32 mouse cellular contexts compared by ENCODE assay signal in genomic region chr10:24888343-24888742, GRCm38 (mm10). TPM values are rescaled to one million over a fixed set of nuclear protein-coding genes. Genes with fewer than 3 reads are reported as not detected.
DNase-seq lines count a peak whose midpoint lies in the region; ATAC-seq and TF ChIP-seq lines count a peak whose summit lies in the region.
"Had no signal": no experiment of that assay in that cellular context is flagged by ENCODE, and none has a peak within 500 bp of the region (broad histone marks: within the 10 kb centered on the region; RNA-seq: fewer than 3 reads in every experiment).

No protein-coding gene starts in this region.

- 57% methylated on average over 7 of the region's 7 CpGs for WGBS in cerebellum, adult 2 months

- H3K4me3 ChIP-seq in cerebellum, adult 2 months (replicated peaks; ENCODE audit: insufficient read depth, low read depth, low read length) = no peak overlapping the region
- H3K4me3 ChIP-seq: embryonic facial prominence, embryonic 10.5 days; embryonic facial prominence, embryonic 13.5 days; erythroblast, embryonic 14.5 days; forebrain, embryonic 12.5 days; forebrain, embryonic 15.5 days; heart, embryonic 13.5 days had no signal

- no peak for TF ChIP-seq CTCF in cerebellum, adult 2 months (IDR thresholded peaks at IDR 0.05; ENCODE audit: borderline replicate concordance, insufficient read depth, low read depth, low read length)

- H3K4me1 ChIP-seq in cerebellum, adult 2 months (ENCODE audit: control insufficient read depth, insufficient read depth, low read length) = peaks cover 3% of the 10 kb centered on the region
- H3K4me1 ChIP-seq: embryonic facial prominence, embryonic 10.5 days; embryonic facial prominence, embryonic 13.5 days; forebrain, embryonic 12.5 days; forebrain, embryonic 15.5 days had no signal

- H3K27ac ChIP-seq in cerebellum, adult 2 months (ENCODE audit: insufficient read depth, low read length) = peak overlapping the region; percentile 25; the same call in 1 of the 2 replicates
- H3K27ac ChIP-seq: embryonic facial prominence, embryonic 10.5 days; embryonic facial prominence, embryonic 13.5 days; forebrain, embryonic 12.5 days; forebrain, embryonic 15.5 days; heart, embryonic 13.5 days; hindbrain, embryonic 14.5 days; hindbrain, postnatal 0 days had no signal

- no peak for ATAC-seq in megakaryocyte, adult 5-6 weeks (ENCODE audit: poor library complexity, severe bottlenecking)
- ATAC-seq: forebrain, embryonic 15.5 days; hindbrain, postnatal 0 days; inflammation-experienced regulatory T-cells, adult 6 months; intestine, embryonic 16.5 days; Patski had no signal

- peak; percentile 49 for DNase-seq in cerebellum, adult 11 months
- DNase-seq in cerebellum, postnatal 14 days = no peak
- DNase-seq in brain, adult 2 months (ENCODE audit: low read depth, low spot score) = peak; percentile 87
- peak; percentile 58 to 75 for DNase-seq in cerebellum, adult 2 months
- DNase-seq in cerebellum, adult 9-11 months = peak; percentile 82
- no peak for DNase-seq in kidney, adult 8-10 months
- DNase-seq in layer of hippocampus, postnatal 25 days (ENCODE audit: extremely low spot score in 1 of 2, low spot score in 1 of 2) = no peak
- DNase-seq: adrenal gland, postnatal 10 days; adrenal gland, postnatal 36 days; B cell, adult 2 months; embryo, embryonic 11 days; gastrocnemius, postnatal 10 days; gastrocnemius, postnatal 36 days; heart, adult 18-20 months; heart, postnatal 14 days; heart, postnatal 4 days; kidney, adult 18-20 months had no signal

- TF ChIP-seq POLR2A in cerebellum, adult 2 months (IDR thresholded peaks at IDR 0.05; ENCODE audit: borderline replicate concordance, insufficient read depth, low read length) = no peak

- H3K27me3 ChIP-seq in cerebellum, adult 2 months (ENCODE audit: control insufficient read depth, insufficient read depth, low read length) = no peaks in the 10 kb centered on the region
- H3K27me3 ChIP-seq: CH12.LX; embryonic facial prominence, embryonic 13.5 days; forebrain, embryonic 12.5 days; forebrain, embryonic 15.5 days; heart, embryonic 13.5 days; Patski had no signal

RNA-seq across cellular contexts. Expression of gene Med23, which starts 18.6 kb away (rescaled TPM):
- 32.1 and 34.1 TPM in 2 replicates for polyA plus RNA-seq in cerebellum, adult 2 months (2012; rRNA removed)
- 10 to 100 TPM; 31.9 to 42.9 TPM for total RNA-seq in layer of hippocampus, postnatal 25 days (2021)
- 11.6 and 12.1 TPM in 2 replicates for total RNA-seq in megakaryocyte, adult 5-6 weeks (2015)
- 24.2 and 24.8 TPM in 2 replicates for total RNA-seq in megakaryocyte, adult 5-6 weeks (2017)

RNA-seq across cellular contexts. Expression of gene Arg1, which starts 38.9 kb away (rescaled TPM):
- polyA plus RNA-seq in cerebellum, adult 2 months (2012; rRNA removed) = 0.82 and 1.00 TPM in 2 replicates
- total RNA-seq in layer of hippocampus, postnatal 25 days (2021) = under 1 TPM in 1 of 2 experiments, not detected in 1; 0.17 TPM
- total RNA-seq in megakaryocyte, adult 5-6 weeks (2015) = 0.09 and 0.39 TPM in 2 replicates
- 1.1 TPM in 1 of 2 replicates, not detected in the other for total RNA-seq in megakaryocyte, adult 5-6 weeks (2017)
- total RNA-seq: G1E; gastrocnemius, adult 18-20 months; gastrocnemius, postnatal 36 days; heart, adult 18-20 months had no signal
- polyA plus RNA-seq: erythroblast, embryonic 14.5 days; G1E had no signal

RNA-seq across cellular contexts. Expression of gene Enpp3, which starts 45.7 kb away (rescaled TPM):
- 0.59 and 1.4 TPM in 2 replicates for polyA plus RNA-seq in cerebellum, adult 2 months (2012; rRNA removed)
- under 1 TPM; 0.17 to 0.23 TPM for total RNA-seq in layer of hippocampus, postnatal 25 days (2021)
- 0.14 TPM in 1 of 2 replicates, not detected in the other for total RNA-seq in megakaryocyte, adult 5-6 weeks (2015)
- 0.20 TPM in 1 of 2 replicates, not detected in the other for total RNA-seq in megakaryocyte, adult 5-6 weeks (2017)
- polyA plus RNA-seq: erythroblast, embryonic 14.5 days; G1E; inflammation-experienced regulatory T-cells, adult 6 months had no signal

Comparison
In these comparisons a context has a peak if more than half of its experiments do, and no peak if none do; other contexts are left out.
1. DNase-seq: peak in cerebellum, adult 11 months (single experiment), brain, adult 2 months (single experiment), cerebellum, adult 2 months (2 of 2) and cerebellum, adult 9-11 months (single experiment); none in cerebellum, postnatal 14 days (0 of 2), kidney, adult 8-10 months (0 of 2) and layer of hippocampus, postnatal 25 days (0 of 2).